Mouse (Mus musculus) CH12.LX (cell line): ENCODE data around the gene Vwde. TPM values are rescaled to one million over a fixed set of nuclear protein-coding genes. Genes with fewer than 3 reads are reported as not detected.

Source experiments
- DNase-seq: peaks from one replicate; pipeline ENCODE4 v3.0.0-alpha.2; 2013; ENCODE audit errors: extremely low read depth
- H3K27ac ChIP-seq: 2 replicates; pipeline ENCODE4 v1.5.1; 2012; ENCODE audit warnings: low read depth, mild to moderate bottlenecking, control low read depth, moderate library complexity; ENCODE audit not compliant: insufficient read depth
- H3K27me3 ChIP-seq: replicated peaks from 2 replicates; pipeline ENCODE3; 2012; ENCODE audit warnings: inconsistent platforms
- H3K36me3 ChIP-seq, 2 experiments: replicated peaks in 1 of 2; 2 replicates each; pipeline versions ENCODE3 to v1.6.1; 2012; ENCODE audit warnings: inconsistent platforms in 1 of 2, low read length in 1 of 2, mild to moderate bottlenecking in 1 of 2, mixed read lengths in 1 of 2, moderate library complexity in 1 of 2; ENCODE audit not compliant: control insufficient read depth in 1 of 2, insufficient read depth in 1 of 2
- H3K4me1 ChIP-seq, 2 experiments: 2 replicates each; pipeline ENCODE4 v1.6.1; 2012; ENCODE audit warnings: inconsistent platforms in 1 of 2, moderate library complexity in 1 of 2; ENCODE audit not compliant: insufficient read depth in 2 of 2, control insufficient read depth in 1 of 2
- H3K4me2 ChIP-seq: 2 replicates; pipeline ENCODE4 v1.6.1; 2012; ENCODE audit warnings: low read depth, mild to moderate bottlenecking, control low read depth; ENCODE audit not compliant: poor library complexity, insufficient read depth, severe bottlenecking
- H3K4me3 ChIP-seq, 3 experiments: fragments of 150-350 bp in 1 of 3; sonication (generic) in 1 of 3; replicated peaks in 1 of 3; 2 replicates each; pipeline versions ENCODE3 to v1.5.1; 2011 to 2012; ENCODE audit warnings: low read depth in 2 of 3, low read length in 2 of 3, mild to moderate bottlenecking in 2 of 3, moderate library complexity in 2 of 3, control low read depth in 1 of 3, improper control_type of control experiment in 1 of 3, inconsistent platforms in 1 of 3, mixed read lengths in 1 of 3; ENCODE audit not compliant: poor library complexity in 1 of 3
- H3K79me2 ChIP-seq: replicated peaks from 2 replicates; pipeline ENCODE4 v1.6.1; 2012; ENCODE audit warnings: mild to moderate bottlenecking, moderate library complexity; ENCODE audit not compliant: control insufficient read depth, poor library complexity, insufficient read depth, severe bottlenecking; ENCODE audit errors: extremely low read depth
- H3K9ac ChIP-seq: 2 replicates; pipeline ENCODE4 v1.6.1; 2012; ENCODE audit warnings: low read depth, mild to moderate bottlenecking, control low read depth, moderate library complexity; ENCODE audit not compliant: insufficient read depth
- H3K9me3 ChIP-seq: replicated peaks from 2 replicates; pipeline ENCODE3; 2012; ENCODE audit warnings: low read length, inconsistent platforms, mixed read lengths
- BHLHE40 ChIP-seq: IDR thresholded peaks from 2 replicates; pipeline ENCODE4 v1.6.1; 2011; ENCODE audit warnings: mild to moderate bottlenecking, low read depth, low read length, improper control_type of control experiment
- CHD1 ChIP-seq: IDR thresholded peaks from 2 replicates; pipeline ENCODE4 v1.6.1; 2012; ENCODE audit warnings: low read depth, low read length, improper control_type of control experiment, inconsistent platforms
- CHD2 ChIP-seq: IDR thresholded peaks from 2 replicates; pipeline ENCODE4 v1.6.1; 2011; ENCODE audit warnings: low read length, improper control_type of control experiment
- CTCF ChIP-seq, 2 experiments: IDR thresholded peaks in 1 of 2; conservative IDR thresholded peaks in 1 of 2; 2 replicates each; pipeline ENCODE4 v1.5.1; 2011 to 2012; ENCODE audit warnings: low read depth in 2 of 2, low read length in 2 of 2, improper control_type of control experiment in 1 of 2, inconsistent platforms in 1 of 2, mild to moderate bottlenecking in 1 of 2, moderate library complexity in 1 of 2
- E2F4 ChIP-seq: IDR thresholded peaks from 2 replicates; pipeline ENCODE4 v1.6.1; 2011; ENCODE audit warnings: low read depth, low read length, improper control_type of control experiment; ENCODE audit not compliant: insufficient replicate concordance
- EP300 ChIP-seq: IDR thresholded peaks from 2 replicates; pipeline ENCODE4 v1.6.1; 2011; ENCODE audit warnings: low read length, improper control_type of control experiment
- ETS1 ChIP-seq: conservative IDR thresholded peaks from 2 replicates; pipeline ENCODE4 v1.6.1; 2012; ENCODE audit warnings: low read depth, mild to moderate bottlenecking, inconsistent platforms, low read length, improper control_type of control experiment, moderate library complexity
- HCFC1 ChIP-seq: IDR thresholded peaks from 2 replicates; pipeline ENCODE4 v1.6.1; 2012; ENCODE audit warnings: low read depth, mild to moderate bottlenecking, inconsistent platforms, low read length, improper control_type of control experiment
- IRF4 ChIP-seq: IDR thresholded peaks from 2 replicates; pipeline ENCODE4 v1.6.1; 2014; ENCODE audit warnings: low read depth, mild to moderate bottlenecking, inconsistent platforms, low read length, improper control_type of control experiment
- JUN ChIP-seq: IDR thresholded peaks from 2 replicates; pipeline ENCODE4 v1.6.1; 2011; ENCODE audit warnings: low read depth, mild to moderate bottlenecking, low read length, improper control_type of control experiment, moderate library complexity; ENCODE audit not compliant: insufficient read depth
- JUND ChIP-seq: conservative IDR thresholded peaks from 2 replicates; pipeline ENCODE4 v1.6.1; 2011; ENCODE audit warnings: low read depth, low read length, improper control_type of control experiment
- MAFK ChIP-seq: IDR thresholded peaks from 2 replicates; pipeline ENCODE4 v1.6.1; 2011; ENCODE audit warnings: low read length, improper control_type of control experiment; ENCODE audit not compliant: insufficient replicate concordance
- MAX ChIP-seq: IDR thresholded peaks from 2 replicates; pipeline ENCODE4 v1.6.1; 2011; ENCODE audit warnings: low read length, improper control_type of control experiment
- MAZ ChIP-seq: IDR thresholded peaks from 2 replicates; pipeline ENCODE4 v1.6.1; 2012; ENCODE audit warnings: low read depth, mild to moderate bottlenecking, inconsistent platforms, low read length, improper control_type of control experiment, moderate library complexity
- MEF2A ChIP-seq: IDR thresholded peaks from 2 replicates; pipeline ENCODE4 v1.6.1; 2014; ENCODE audit warnings: low read depth, mild to moderate bottlenecking, inconsistent platforms, low read length, improper control_type of control experiment, borderline replicate concordance
- MXI1 ChIP-seq: IDR thresholded peaks from 2 replicates; pipeline ENCODE4 v1.6.1; 2011; ENCODE audit warnings: mild to moderate bottlenecking, low read depth, low read length, improper control_type of control experiment
- MYC ChIP-seq: IDR thresholded peaks from 2 replicates; pipeline ENCODE4 v1.6.1; 2011; ENCODE audit warnings: low read depth, mild to moderate bottlenecking, improper control_type of control experiment, low read length
- NELFE ChIP-seq: IDR thresholded peaks from 2 replicates; pipeline ENCODE4 v1.6.1; 2011; ENCODE audit warnings: low read depth, low read length, improper control_type of control experiment
- NRF1 ChIP-seq: IDR thresholded peaks from 2 replicates; pipeline ENCODE4 v1.6.1; 2014; ENCODE audit warnings: low read depth, mild to moderate bottlenecking, inconsistent platforms, low read length, improper control_type of control experiment, moderate library complexity
- PAX5 ChIP-seq: IDR thresholded peaks from 2 replicates; pipeline ENCODE4 v1.6.1; 2012; ENCODE audit warnings: low read length, inconsistent platforms, mixed read lengths
- POLR2A ChIP-seq: IDR thresholded peaks from 2 replicates; pipeline ENCODE4 v1.6.1; 2011; ENCODE audit warnings: low read depth, mild to moderate bottlenecking, improper control_type of control experiment, low read length
- POLR2AphosphoS2 ChIP-seq: IDR thresholded peaks from 2 replicates; pipeline ENCODE4 v1.6.1; 2011; ENCODE audit warnings: low read depth, low read length, improper control_type of control experiment
- RCOR1 ChIP-seq: conservative IDR thresholded peaks from 2 replicates; pipeline ENCODE4 v1.6.1; 2012; ENCODE audit warnings: low read depth, mild to moderate bottlenecking, inconsistent platforms, low read length, improper control_type of control experiment
- SMC3 ChIP-seq: IDR thresholded peaks from 2 replicates; pipeline ENCODE4 v1.6.1; 2011; ENCODE audit warnings: low read depth, low read length, improper control_type of control experiment
- TBP ChIP-seq: conservative IDR thresholded peaks from 2 replicates; pipeline ENCODE4 v1.6.1; 2011; ENCODE audit warnings: low read depth, low read length, improper control_type of control experiment
- TCF12 ChIP-seq: IDR thresholded peaks from 2 replicates; pipeline ENCODE4 v1.6.1; 2014; ENCODE audit warnings: low read depth, mild to moderate bottlenecking, inconsistent platforms, low read length, improper control_type of control experiment
- UBTF ChIP-seq: IDR thresholded peaks from 2 replicates; pipeline ENCODE4 v1.6.1; 2012; ENCODE audit warnings: low read depth, mild to moderate bottlenecking, inconsistent platforms, low read length, improper control_type of control experiment, moderate library complexity
- USF1 ChIP-seq: IDR thresholded peaks from 2 replicates; pipeline ENCODE4 v1.6.1; 2014; ENCODE audit warnings: low read depth, mild to moderate bottlenecking, inconsistent platforms, low read length, improper control_type of control experiment
- ZC3H11A ChIP-seq: IDR thresholded peaks from 2 replicates; pipeline ENCODE4 v1.6.1; 2012; ENCODE audit warnings: low read depth, mild to moderate bottlenecking, inconsistent platforms, low read length, improper control_type of control experiment
- ZMIZ1 ChIP-seq: IDR thresholded peaks from 2 replicates; pipeline ENCODE4 v1.6.1; 2012; ENCODE audit warnings: low read depth, mild to moderate bottlenecking, inconsistent platforms, low read length, improper control_type of control experiment
- ZNF384 ChIP-seq: IDR thresholded peaks from 2 replicates; pipeline ENCODE4 v1.6.1; 2012; ENCODE audit warnings: low read depth, low read length, improper control_type of control experiment, inconsistent platforms
- dilution Hi-C: fragments of 300-500 bp; cut with MboI; formaldehyde crosslinking; loops from 2 replicates; pipeline ENCODE4 v1.14.3; 2020; ENCODE audit warnings: low sequenced_read_pairs; ENCODE audit not compliant: extremely low pct_unique_long_range_greater_than_20kb, extremely low pct_ligation_motif_present
- in situ Hi-C: fragments of 300-500 bp; cut with MboI; formaldehyde crosslinking; loops from 3 replicates; pipeline ENCODE4 v1.14.3; 2019; ENCODE audit warnings: low sequenced_read_pairs, low pct_ligation_motif_present, low pct_unique_long_range_greater_than_20kb, mixed read lengths
- polyA plus RNA-seq: library from polyadenylated mRNA; unstranded; fragments of >175 nt; gene quantifications from 2 replicates; pipeline ENCODE4 v1.2.1, GENCODE M21; 2012; ENCODE audit warnings: low read depth; ENCODE audit not compliant: insufficient read length
- total RNA-seq, 2 experiments: library from RNA; depleted of rRNA; stranded (reverse); fragments of 300-350 nt in 1 of 2; fragments of >200 nt in 1 of 2; gene quantifications; 2 replicates each; pipeline ENCODE4 v1.2.3; 2012 to 2014

Vwde gene
- total RNA-seq (2012; rRNA removed) (not detected in 2 replicates), total RNA-seq (2014; rRNA removed) (not detected in 2 replicates), polyA plus RNA-seq (not detected in 2 replicates)

- dilution Hi-C loops (no loop called here), in situ Hi-C loops (no loop called here)
- DNase-seq: no peak
- Histone ChIP-seq H3K4me2 (peak within 1 kb of the TSS; percentile 21; the same call in 1 of the 2 replicates), H3K36me3 (no peaks in the 10 kb centered on the region), H3K9ac (no peak within 1 kb of the TSS), H3K4me1 (no peaks in the 10 kb centered on the region), H3K4me3 (peak within 1 kb of the TSS in 1 of 3 experiments; percentile 11), H3K79me2 (no peaks in the 10 kb centered on the region), H3K27me3 (no peaks in the 10 kb centered on the region), H3K27ac (no peak within 1 kb of the TSS), H3K9me3 (no peaks in the 10 kb centered on the region)
- TF ChIP-seq HCFC1: no peak
- TF ChIP-seq TCF12: no peak
- no peak for TF ChIP-seq NELFE
- TF ChIP-seq USF1: no peak
- no peak for TF ChIP-seq E2F4
- no peak for TF ChIP-seq RCOR1
- no peak for TF ChIP-seq ETS1
- no peak for TF ChIP-seq MXI1
- no peak for TF ChIP-seq TBP
- TF ChIP-seq CHD1: no peak
- TF ChIP-seq SMC3: no peak
- no peak for TF ChIP-seq MAZ
- TF ChIP-seq MYC: no peak
- TF ChIP-seq JUND: no peak
These were observed at the start of gene Vwde for GRCm38 (mm10) chr6:13224596-13225227. TSS of gene Vwde (minus strand) at chr6:13224965.

DNA sequence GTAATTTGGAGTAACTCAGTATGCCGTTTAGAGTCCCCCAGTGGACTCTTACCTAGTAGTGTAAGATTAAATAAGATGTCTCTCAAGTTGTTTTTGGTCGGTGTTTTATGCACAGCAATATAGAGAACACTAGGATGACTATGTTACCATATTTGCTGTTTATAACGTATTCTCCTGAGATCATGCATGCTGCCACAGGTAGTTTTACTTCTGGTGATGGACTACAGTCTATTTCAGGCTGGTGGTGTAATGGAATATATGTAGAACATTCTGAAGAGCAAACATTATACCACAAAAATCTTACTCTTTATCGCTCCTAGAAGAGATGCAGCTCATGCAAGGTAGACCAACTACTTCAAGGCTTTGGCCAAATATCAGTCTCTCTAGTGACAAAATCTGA is 30.6 kb upstream of the Vwde start:
- Histone ChIP-seq H3K4me1 (peaks cover 2 to 19% of the 10 kb centered on the region in 2 experiments; a peak in 2 of 4 replicates), H3K9me3 (no peaks in the 10 kb centered on the region), H3K36me3 (no peaks in the 10 kb centered on the region), H3K27me3 (no peaks in the 10 kb centered on the region), H3K4me3 (no peak overlapping the region), H3K9ac (no peak overlapping the region), H3K79me2 (no peaks in the 10 kb centered on the region), H3K27ac (no peak overlapping the region), H3K4me2 (no peak overlapping the region; the same call in 1 of the 2 replicates)
- peak; percentile 35 for DNase-seq
- dilution Hi-C loops (no loop called here), in situ Hi-C loops (no loop called here)
- TF ChIP-seq USF1 (no peak), EP300 (peak; percentile 59; the same call in 1 of the 2 replicates), BHLHE40 (0 out of 2 replicates have a peak, but pooled peaks have one; percentile 33), RCOR1 (no peak), POLR2A (no peak), CTCF (conservative IDR thresholded peaks at IDR 0.05 in 1 of 2, IDR thresholded peaks at IDR 0.05 in 1 of 2; ENCODE audit: low read depth in 2 of 2, low read length in 2 of 2) (no peak), PAX5 (no peak), NRF1 (no peak), ETS1 (peak; percentile 57), MAFK (no peak), JUND (peak; percentile 56), MAZ (0 out of 2 replicates have a peak, but pooled peaks have one; percentile 28), MXI1 (no peak), UBTF (no peak), CHD2 (no peak), ZNF384 (no peak), MEF2A (peak; percentile 97), MYC (no peak), ZC3H11A (no peak), ZMIZ1 (no peak), SMC3 (no peak), IRF4 (no peak; the same call in 1 of the 2 replicates), POLR2AphosphoS2 (no peak), MAX (no peak), TCF12 (0 out of 2 replicates have a peak, but pooled peaks have one; percentile 17), JUN (peak; percentile 42; the same call in 1 of the 2 replicates)
